Mouse (Mus musculus): ENCODE measurements at regions not wholly inside any gene's neighbourhood (a gene's known extent, or its start where the extent isn't known, plus 50 kb on each side); places are given as distances from the start of the nearest gene placed in this dataset.
A peak's percentile ranks its signal among the peaks of the same experiment; 100 is the strongest.

DNA sequence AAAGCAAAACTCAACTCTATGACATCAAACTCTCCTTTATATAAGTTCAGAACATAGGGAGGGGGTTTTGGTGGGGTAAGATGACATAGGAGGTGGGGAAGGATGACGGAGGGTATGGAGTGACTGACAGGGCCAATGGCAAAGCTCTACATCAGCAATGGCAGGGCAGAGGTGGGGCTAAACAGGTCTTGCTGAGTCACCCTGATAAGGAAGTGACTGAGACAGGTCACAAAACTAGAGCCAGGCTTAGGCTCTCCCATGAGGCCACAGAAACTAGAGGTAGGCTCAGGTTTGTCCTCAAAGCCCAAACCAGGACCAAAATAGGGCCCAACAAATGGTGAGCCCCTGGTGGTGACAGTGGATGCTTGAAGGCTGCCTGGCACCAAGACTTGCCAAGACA is 114.6 kb downstream of the Trib2 start:
- H3K4me1 ChIP-seq, result peaks cover 13% of the 10 kb centered on the region
- H3K27ac ChIP-seq, result no peak overlapping the region
- WGBS, result 97% methylated on average over 1 of the region's 1 CpGs

GRCm38 (mm10) chr12:15698829-15699228 is 117.9 kb downstream of the Trib2 start:
- Histone ChIP-seq H3K4me3 (replicated peaks) (no peak overlapping the region), H3K4me1 (peaks cover 10% of the 10 kb centered on the region), H3K9me3 (no peaks in the 10 kb centered on the region), H3K27me3 (replicated peaks) (no peaks in the 10 kb centered on the region), H3K4me2 (no peak overlapping the region), H3K27ac (peak overlapping the region; percentile 51; the same call in 1 of the 2 replicates), H3K9ac (no peak overlapping the region), H3K36me3 (no peaks in the 10 kb centered on the region)
- ATAC-seq (ENCODE audit: insufficient read depth, low FRiP score, low read depth), result peak; percentile 63; the same call in 1 of the 2 replicates
- 15% methylated on average over 4 of the region's 4 CpGs for WGBS

More for the DNA sequence above, 114.6 kb downstream of the Trib2 start:
- ATAC-seq (ENCODE audit: insufficient read depth, low FRiP score, low read depth), result no peak
- H3K4me2 ChIP-seq, result no peak overlapping the region
- no peak overlapping the region for H3K4me3 ChIP-seq (replicated peaks)
- H3K9ac ChIP-seq, result no peak overlapping the region
- no peaks in the 10 kb centered on the region for H3K27me3 ChIP-seq (replicated peaks)
- no peaks in the 10 kb centered on the region for H3K9me3 ChIP-seq
- H3K36me3 ChIP-seq, result no peaks in the 10 kb centered on the region

DNA sequence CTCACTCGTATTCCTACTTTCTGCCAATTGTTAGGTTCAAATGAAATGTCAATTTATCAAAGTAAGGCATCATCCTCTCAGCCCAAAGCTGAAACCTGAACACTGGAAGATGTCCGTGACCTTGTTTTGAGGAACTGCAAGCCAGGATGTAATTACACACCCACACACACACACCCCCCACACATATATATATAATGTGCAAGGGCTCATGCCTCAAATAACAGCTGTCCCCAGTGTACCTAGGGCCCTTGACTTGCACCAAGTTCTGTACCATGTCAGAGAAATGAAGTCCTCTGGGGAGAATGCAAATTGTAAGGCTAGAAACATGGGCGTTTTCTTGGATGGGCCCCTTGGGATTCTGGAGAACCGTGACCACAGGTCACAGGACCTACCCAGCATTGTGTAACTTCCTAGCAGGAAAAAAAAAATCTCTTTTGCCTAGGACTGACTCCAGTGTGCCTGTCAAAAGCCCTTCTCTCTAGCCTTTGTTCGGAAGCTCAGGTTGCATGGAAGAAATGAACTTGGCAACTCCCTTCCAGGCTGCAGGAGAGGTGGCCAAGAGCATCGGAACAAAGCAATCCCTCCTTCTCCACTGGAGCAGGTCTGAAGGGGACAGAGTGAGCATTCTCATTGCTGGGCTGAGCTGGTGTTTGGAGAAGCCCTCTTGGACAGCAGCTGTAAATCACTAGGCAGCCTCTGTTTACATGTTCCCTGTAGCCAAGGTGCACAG is 118.5 kb downstream of the Trib2 start:
- Histone ChIP-seq H3K9ac (no peak overlapping the region), H3K4me2 (no peak overlapping the region), H3K4me1 (peaks cover 10% of the 10 kb centered on the region), H3K27me3 (replicated peaks) (no peaks in the 10 kb centered on the region), H3K36me3 (no peaks in the 10 kb centered on the region), H3K27ac (peak overlapping the region; percentile 44; the same call in 1 of the 2 replicates), H3K9me3 (no peaks in the 10 kb centered on the region), H3K4me3 (replicated peaks) (no peak overlapping the region)
- 49% methylated on average over 6 of the region's 6 CpGs for WGBS
- peak; percentile 58; the same call in 1 of the 2 replicates for ATAC-seq (ENCODE audit: insufficient read depth, low FRiP score, low read depth)

GRCm38 (mm10) chr12:15688342-15688741 is 128.4 kb downstream of the Trib2 start:
- Histone ChIP-seq H3K4me1 (no peaks in the 10 kb centered on the region), H3K27ac (no peak overlapping the region), H3K4me2 (no peak overlapping the region), H3K36me3 (no peaks in the 10 kb centered on the region), H3K9ac (no peak overlapping the region), H3K9me3 (no peaks in the 10 kb centered on the region), H3K4me3 (replicated peaks) (no peak overlapping the region), H3K27me3 (replicated peaks) (no peaks in the 10 kb centered on the region)
- WGBS, result 63% methylated on average over 2 of the region's 2 CpGs
- no peak for ATAC-seq (ENCODE audit: insufficient read depth, low FRiP score, low read depth)

DNA sequence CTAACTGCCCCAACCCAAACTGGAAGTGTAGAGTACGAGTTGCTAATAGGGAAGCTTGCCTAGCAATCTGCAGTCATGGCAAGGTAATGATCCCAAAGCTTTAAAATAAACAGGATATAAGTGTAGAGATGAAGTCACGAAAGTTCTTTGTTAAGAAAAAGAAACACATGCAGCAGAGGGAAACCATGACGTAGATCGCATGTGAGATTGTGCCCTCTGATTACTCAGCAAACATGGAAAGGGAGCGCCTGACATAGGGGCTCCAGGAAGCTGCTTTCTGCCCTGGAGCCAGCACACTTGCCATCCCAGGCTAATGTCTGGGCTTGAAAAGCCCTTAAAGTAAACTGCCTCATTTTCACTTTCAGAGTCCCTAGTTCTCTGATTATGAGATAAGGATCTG is 132.4 kb downstream of the Trib2 start:
- WGBS, result 48% methylated on average over 5 of the region's 5 CpGs
- H3K36me3 ChIP-seq, result no peaks in the 10 kb centered on the region
- no peak overlapping the region for H3K4me3 ChIP-seq (replicated peaks)
- H3K9ac ChIP-seq, result no peak overlapping the region
- H3K27ac ChIP-seq, result no peak overlapping the region
- H3K9me3 ChIP-seq, result no peaks in the 10 kb centered on the region
- H3K27me3 ChIP-seq (replicated peaks), result no peaks in the 10 kb centered on the region
- no peaks in the 10 kb centered on the region for H3K4me1 ChIP-seq
- ATAC-seq (ENCODE audit: insufficient read depth, low FRiP score, low read depth), result no peak
- no peak overlapping the region for H3K4me2 ChIP-seq

DNA sequence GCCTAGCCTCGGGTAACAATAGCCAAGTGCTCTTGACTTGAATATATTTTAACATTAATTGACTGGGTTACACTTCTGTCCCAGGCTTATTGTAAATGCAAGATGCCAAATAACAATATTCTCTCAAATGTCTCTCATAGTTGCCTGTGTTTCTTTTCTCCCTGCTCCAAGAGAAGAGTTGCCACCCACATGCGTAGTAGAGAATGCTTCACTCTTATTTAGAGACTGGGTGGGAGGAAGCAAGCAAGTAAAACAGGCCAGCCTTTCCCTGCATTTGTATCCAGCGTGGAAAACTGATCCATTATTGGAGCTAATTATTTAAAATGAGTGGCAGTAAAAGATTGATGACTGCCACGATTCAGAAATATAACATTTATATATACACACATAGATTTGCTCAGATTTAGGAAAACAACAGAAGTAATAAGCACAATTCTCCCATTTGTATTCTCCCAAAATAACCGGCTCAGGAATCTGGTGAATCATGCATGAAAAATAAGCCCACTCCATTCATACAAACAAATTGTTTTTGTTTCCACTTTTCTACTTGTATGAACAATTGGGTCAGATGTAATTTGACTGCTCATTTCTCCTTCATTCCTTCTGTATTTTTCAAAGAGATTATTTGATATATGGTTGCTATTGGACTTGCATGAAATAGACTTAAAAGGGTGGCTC is 134.9 kb downstream of the Trib2 start:
- ATAC-seq (ENCODE audit: insufficient read depth, low FRiP score, low read depth), result no peak
- H3K4me3 ChIP-seq (replicated peaks), result no peak overlapping the region
- H3K9me3 ChIP-seq, result no peaks in the 10 kb centered on the region
- H3K27me3 ChIP-seq (replicated peaks), result no peaks in the 10 kb centered on the region
- no peak overlapping the region for H3K4me2 ChIP-seq
- 70% methylated on average over 5 of the region's 5 CpGs for WGBS
- no peaks in the 10 kb centered on the region for H3K36me3 ChIP-seq
- H3K9ac ChIP-seq, result no peak overlapping the region
- H3K4me1 ChIP-seq, result no peaks in the 10 kb centered on the region
- no peak overlapping the region for H3K27ac ChIP-seq

DNA sequence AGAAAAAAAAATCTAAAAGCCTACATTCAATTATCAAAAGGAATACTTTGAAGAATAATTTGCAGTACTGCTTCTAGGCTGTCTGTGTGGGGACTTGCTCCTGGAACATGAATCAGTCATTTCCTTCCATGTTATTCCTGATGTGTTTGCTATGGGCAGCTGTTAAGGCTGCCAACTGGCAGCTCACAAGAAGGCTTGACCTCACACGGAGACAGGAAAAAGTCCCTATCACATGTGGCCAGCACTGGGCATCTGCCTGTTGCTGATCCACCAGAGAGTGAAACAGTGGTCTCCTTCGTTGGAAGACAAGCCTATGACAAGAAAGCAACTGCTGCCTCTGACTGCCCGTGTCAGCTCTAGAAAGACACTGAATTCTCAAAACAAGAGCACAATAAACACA is 140.6 kb downstream of the Trib2 start:
- Histone ChIP-seq H3K4me3 (replicated peaks) (no peak overlapping the region), H3K9ac (no peak overlapping the region), H3K27me3 (replicated peaks) (no peaks in the 10 kb centered on the region), H3K36me3 (no peaks in the 10 kb centered on the region), H3K4me2 (no peak overlapping the region), H3K9me3 (no peaks in the 10 kb centered on the region), H3K4me1 (no peaks in the 10 kb centered on the region), H3K27ac (no peak overlapping the region)
- 73% methylated on average over 3 of the region's 3 CpGs for WGBS
- ATAC-seq (ENCODE audit: insufficient read depth, low FRiP score, low read depth), result no peak

DNA sequence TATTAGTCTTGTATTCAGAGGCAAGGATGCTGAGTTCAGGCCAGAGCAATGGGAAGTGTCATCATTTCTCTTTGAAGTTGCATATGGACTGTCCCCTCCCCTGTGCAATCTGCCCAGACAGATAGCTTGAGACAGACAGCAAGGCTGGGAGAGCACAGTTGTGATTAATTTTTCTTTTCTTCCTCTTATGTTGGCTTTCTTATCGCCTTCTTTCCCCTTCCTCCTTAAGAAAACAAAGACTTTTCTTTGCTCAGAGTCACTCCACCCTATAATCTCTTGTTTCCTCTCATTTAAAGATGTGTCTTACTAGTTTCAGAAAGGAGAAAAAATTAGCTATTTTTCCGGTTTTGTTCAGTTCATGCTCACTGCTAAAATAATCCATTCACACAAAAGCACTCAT is 157.0 kb downstream of the Trib2 start:
- 50% methylated on average over 2 of the region's 2 CpGs for WGBS
- no peaks in the 10 kb centered on the region for H3K36me3 ChIP-seq
- H3K4me3 ChIP-seq (replicated peaks), result no peak overlapping the region
- H3K9me3 ChIP-seq, result no peaks in the 10 kb centered on the region
- H3K27ac ChIP-seq, result peak overlapping the region; percentile 16; the same call in 1 of the 2 replicates
- no peak overlapping the region for H3K4me2 ChIP-seq
- H3K27me3 ChIP-seq (replicated peaks), result no peaks in the 10 kb centered on the region
- no peak for ATAC-seq (ENCODE audit: insufficient read depth, low FRiP score, low read depth)
- H3K9ac ChIP-seq, result no peak overlapping the region
- H3K4me1 ChIP-seq, result no peaks in the 10 kb centered on the region

DNA sequence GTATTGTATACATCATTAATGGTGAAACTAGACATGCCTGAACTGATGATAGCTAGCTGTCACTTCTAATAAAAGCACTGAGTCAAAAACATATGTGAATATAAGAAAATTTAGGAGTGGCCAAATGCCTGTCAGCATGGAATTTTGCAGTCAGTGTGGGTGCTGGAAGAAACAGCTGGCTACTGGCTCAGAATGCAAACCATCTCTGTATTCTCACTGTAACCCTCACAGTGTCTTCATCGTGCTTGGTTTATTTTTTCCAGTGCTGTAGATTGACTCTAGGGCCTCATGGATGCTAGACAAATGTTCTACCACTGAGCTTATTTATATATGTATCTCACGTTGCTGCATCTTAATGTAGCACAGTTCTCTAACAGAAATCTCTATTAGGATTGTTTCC is 157.4 kb downstream of the Trib2 start:
- H3K4me3 ChIP-seq (replicated peaks), result no peak overlapping the region
- peak overlapping the region; percentile 16; the same call in 1 of the 2 replicates for H3K27ac ChIP-seq
- no peaks in the 10 kb centered on the region for H3K27me3 ChIP-seq (replicated peaks)
- no peak overlapping the region for H3K4me2 ChIP-seq
- 38% methylated on average over 2 of the region's 2 CpGs for WGBS
- H3K4me1 ChIP-seq, result no peaks in the 10 kb centered on the region
- no peaks in the 10 kb centered on the region for H3K36me3 ChIP-seq
- no peaks in the 10 kb centered on the region for H3K9me3 ChIP-seq
- ATAC-seq (ENCODE audit: insufficient read depth, low FRiP score, low read depth), result no peak
- H3K9ac ChIP-seq, result no peak overlapping the region

DNA sequence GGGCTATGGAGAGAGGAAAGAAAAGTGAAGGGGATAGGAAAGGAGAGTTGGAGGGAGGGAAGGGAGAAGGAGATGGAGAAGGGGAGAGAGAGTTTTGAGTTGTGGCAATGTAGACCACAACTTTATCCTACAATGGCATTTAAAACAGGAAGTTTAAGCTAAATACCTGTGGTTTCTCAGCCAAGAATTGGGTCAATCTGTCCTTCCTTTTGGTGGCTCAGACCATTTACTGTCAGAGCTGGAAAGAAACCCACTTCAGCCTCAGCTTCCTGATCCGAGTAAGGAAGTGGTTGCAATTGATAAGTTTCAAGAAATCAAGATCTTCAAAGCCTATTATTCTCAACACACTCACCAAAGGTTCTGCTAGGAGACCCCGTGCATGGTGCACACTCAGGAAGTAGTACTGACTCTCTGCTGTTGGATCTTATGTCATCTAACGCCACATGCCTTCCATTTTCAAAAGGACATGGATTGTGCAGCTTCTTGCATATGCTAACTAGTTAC is 158.9 kb downstream of the Trib2 start:
- ATAC-seq (ENCODE audit: insufficient read depth, low FRiP score, low read depth), result no peak
- Histone ChIP-seq H3K4me3 (replicated peaks) (no peak overlapping the region), H3K36me3 (no peaks in the 10 kb centered on the region), H3K9ac (no peak overlapping the region), H3K4me2 (no peak overlapping the region), H3K27ac (no peak overlapping the region), H3K27me3 (replicated peaks) (no peaks in the 10 kb centered on the region), H3K4me1 (0 out of 2 replicates have a peak, but pooled peaks cover 2% of the 10 kb centered on the region), H3K9me3 (no peaks in the 10 kb centered on the region)
- 81% methylated on average over 3 of the region's 3 CpGs for WGBS

GRCm38 (mm10) chr12:15654585-15654984 is 162.1 kb downstream of the Trib2 start:
- no peak overlapping the region for H3K27ac ChIP-seq
- H3K9ac ChIP-seq, result no peak overlapping the region
- no peaks in the 10 kb centered on the region for H3K9me3 ChIP-seq
- 0 out of 2 replicates have a peak, but pooled peaks cover 2% of the 10 kb centered on the region for H3K4me1 ChIP-seq
- WGBS, result 90% methylated on average over 4 of the region's 4 CpGs
- H3K36me3 ChIP-seq, result no peaks in the 10 kb centered on the region
- H3K27me3 ChIP-seq (replicated peaks), result no peaks in the 10 kb centered on the region
- no peak overlapping the region for H3K4me3 ChIP-seq (replicated peaks)
- no peak for ATAC-seq (ENCODE audit: insufficient read depth, low FRiP score, low read depth)
- no peak overlapping the region for H3K4me2 ChIP-seq

DNA sequence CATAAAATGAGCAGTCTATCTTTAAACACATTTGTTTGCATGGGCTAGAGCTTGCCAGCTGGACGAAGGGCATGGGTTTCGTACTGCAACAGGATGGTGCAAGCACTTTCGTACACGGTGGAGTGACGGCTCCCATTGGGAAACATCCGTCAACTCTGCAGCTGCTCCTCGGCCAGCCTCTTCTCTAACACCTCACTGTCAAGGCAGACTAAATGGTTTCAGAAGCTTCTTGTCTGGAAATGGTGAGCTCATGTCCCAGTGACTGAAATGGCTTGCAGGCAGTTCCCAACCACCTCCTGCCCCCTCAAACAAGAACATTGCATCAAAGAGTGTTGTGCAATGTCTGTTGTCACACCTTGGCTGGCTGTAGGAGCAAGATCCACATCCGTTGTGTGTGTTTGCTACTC is 163.4 kb downstream of the Trib2 start:
- Histone ChIP-seq H3K9me3 (no peaks in the 10 kb centered on the region), H3K9ac (no peak overlapping the region), H3K4me1 (0 out of 2 replicates have a peak, but pooled peaks cover 2% of the 10 kb centered on the region), H3K36me3 (no peaks in the 10 kb centered on the region), H3K4me2 (no peak overlapping the region), H3K4me3 (replicated peaks) (no peak overlapping the region), H3K27me3 (replicated peaks) (no peaks in the 10 kb centered on the region), H3K27ac (no peak overlapping the region)
- 0 out of 2 replicates have a peak, but pooled peaks have one; percentile 53 for ATAC-seq (ENCODE audit: insufficient read depth, low FRiP score, low read depth)
- WGBS, result 33% methylated on average over 8 of the region's 8 CpGs
